Mouse (Mus musculus): Measurements from ENCODE around the gene Tmem37.

- TF ChIP-seq TAL1 (IDR thresholded peaks at IDR 0.05; ENCODE audit: low read length), result no peak
- TF ChIP-seq GATA1 (IDR thresholded peaks at IDR 0.05; ENCODE audit: low read length), result no peak
Observed at GRCm38 (mm10) chr1:120069120-120069519, 4.8 kb downstream of the Tmem37 start.
